Mouse (Mus musculus) intestine, postnatal 0 days (tissue): ENCODE results near the gene Htra3. TPM values are rescaled to one million over a fixed set of nuclear protein-coding genes. Genes with fewer than 3 reads are reported as not detected.
A peak's percentile ranks its signal among the peaks of the same experiment; 100 is the strongest.

Source experiments
- ATAC-seq: fragments of 200-750 bp; cut with Nextera tagmentation; 2 replicates; pipeline ENCODE4 v1.8.0; 2017; ENCODE audit warnings: mild to moderate bottlenecking, moderate TSS enrichment, moderate library complexity
- H3K27ac ChIP-seq: fragments of 300-500 bp; sonication (generic); 2 replicates; pipeline ENCODE4 v1.5.1; 2014; ENCODE audit warnings: mild to moderate bottlenecking, low read depth, low read length, moderate library complexity
- H3K27me3 ChIP-seq: fragments of 300-500 bp; sonication (generic); replicated peaks from 2 replicates; pipeline ENCODE4 v1.6.1; 2014; ENCODE audit warnings: low read length, mixed read lengths; ENCODE audit not compliant: control insufficient read depth, insufficient read depth
- H3K36me3 ChIP-seq: fragments of 300-500 bp; sonication (generic); 2 replicates; pipeline ENCODE4 v1.6.1; 2014; ENCODE audit warnings: mild to moderate bottlenecking, moderate library complexity; ENCODE audit not compliant: control insufficient read depth, insufficient read depth
- H3K4me1 ChIP-seq: fragments of 300-500 bp; sonication (generic); replicated peaks from 2 replicates; pipeline ENCODE4 v1.6.1; 2014; ENCODE audit warnings: antibody characterized with exemption, low read length, mixed read lengths; ENCODE audit not compliant: control insufficient read depth, insufficient read depth
- H3K4me2 ChIP-seq: fragments of 300-500 bp; sonication (generic); replicated peaks from 2 replicates; pipeline ENCODE4 v1.6.1; 2014; ENCODE audit warnings: low read depth, mild to moderate bottlenecking, moderate library complexity
- H3K4me3 ChIP-seq: fragments of 300-500 bp; sonication (generic); 2 replicates; pipeline ENCODE4 v1.5.1; 2014; ENCODE audit warnings: low read depth, low read length
- H3K9ac ChIP-seq: fragments of 300-500 bp; sonication (generic); 2 replicates; pipeline ENCODE4 v1.6.1; 2014; ENCODE audit warnings: mild to moderate bottlenecking, low read depth, low read length
- H3K9me3 ChIP-seq: fragments of 300-500 bp; sonication (generic); 2 replicates; pipeline ENCODE4 v1.6.1; 2016; ENCODE audit warnings: mixed run types; ENCODE audit not compliant: control insufficient read depth
- CTCF ChIP-seq: sonication (generic); IDR thresholded peaks from 2 replicates; pipeline ENCODE4 v1.5.1; 2016; ENCODE audit warnings: low read depth, mild to moderate bottlenecking, control low read depth, antibody characterized with exemption, moderate library complexity
- WGBS: fragments of 180-500 bp; shearing (Covaris S2); extraction: QIAGEN DNeasy Blood & Tissue Kit; methylation state at CpG from one replicate; pipeline ENCODE4 v1.1.7; 2014; 5-methylcytosine and 5-hydroxymethylcytosine counted together
- polyA plus RNA-seq: library from polyadenylated mRNA; unstranded; fragments of >200 nt; fragmentation: Nextera tagmentation; extraction: Ambion mirVana; gene quantifications from 2 replicates; pipeline ENCODE4 v1.2.1, GENCODE M21; 2015

Gene Htra3
- polyA plus RNA-seq, 1 experiment from 2014 or later, result 25.5 TPM

- ATAC-seq, result peak; percentile 46
- TF ChIP-seq CTCF, result peak; percentile 97
- Histone ChIP-seq H3K4me1 (peaks cover 6% of the 10 kb centered on the region), H3K4me3 (no peak overlapping the region), H3K9me3 (no peaks in the 10 kb centered on the region), H3K4me2 (no peak overlapping the region), H3K27ac (no peak overlapping the region), H3K36me3 (peaks cover 28% of the 10 kb centered on the region; the same call in 1 of the 2 replicates), H3K9ac (no peak overlapping the region), H3K27me3 (no peaks in the 10 kb centered on the region)
- WGBS, result 60% methylated on average over 13 of the region's 13 CpGs
Measured at GRCm38 (mm10) chr5:35713649-35714354, 34.2 kb upstream of the Htra3 start.

- 53% methylated on average over 5 of the region's 5 CpGs for WGBS
- Histone ChIP-seq H3K4me2 (no peak overlapping the region), H3K27ac (no peak overlapping the region), H3K9ac (no peak overlapping the region), H3K9me3 (no peaks in the 10 kb centered on the region), H3K27me3 (no peaks in the 10 kb centered on the region), H3K4me1 (no peaks in the 10 kb centered on the region), H3K4me3 (no peak overlapping the region), H3K36me3 (peaks cover 29% of the 10 kb centered on the region; the same call in 1 of the 2 replicates)
- no peak for ATAC-seq
- no peak for TF ChIP-seq CTCF
Measured at GRCm38 (mm10) chr5:35712517-35712916, 32.9 kb upstream of the Htra3 start.

GRCm38 (mm10) chr5:35710931-35711330 is 31.3 kb upstream of the Htra3 start:
- H3K9ac ChIP-seq, result no peak overlapping the region
- H3K4me2 ChIP-seq, result no peak overlapping the region
- no peaks in the 10 kb centered on the region for H3K9me3 ChIP-seq
- H3K4me3 ChIP-seq, result no peak overlapping the region
- no peaks in the 10 kb centered on the region for H3K27me3 ChIP-seq
- no peak overlapping the region for H3K27ac ChIP-seq
- 48% methylated on average over 3 of the region's 3 CpGs for WGBS
- no peak for TF ChIP-seq CTCF
- H3K36me3 ChIP-seq, result peaks cover 38% of the 10 kb centered on the region; the same call in 1 of the 2 replicates
- H3K4me1 ChIP-seq, result no peaks in the 10 kb centered on the region
- ATAC-seq, result no peak

GRCm38 (mm10) chr5:35710481-35710880 is 30.9 kb upstream of the Htra3 start:
- Histone ChIP-seq H3K27me3 (no peaks in the 10 kb centered on the region), H3K4me3 (no peak overlapping the region), H3K4me1 (no peaks in the 10 kb centered on the region), H3K4me2 (no peak overlapping the region), H3K27ac (no peak overlapping the region), H3K9me3 (no peaks in the 10 kb centered on the region), H3K9ac (no peak overlapping the region), H3K36me3 (peaks cover 38% of the 10 kb centered on the region; the same call in 1 of the 2 replicates)
- TF ChIP-seq CTCF, result no peak
- ATAC-seq, result no peak
- 28% methylated on average over 3 of the region's 3 CpGs for WGBS

- Histone ChIP-seq H3K9ac (no peak overlapping the region), H3K9me3 (no peaks in the 10 kb centered on the region), H3K4me2 (no peak overlapping the region), H3K36me3 (peaks cover 58% of the 10 kb centered on the region), H3K27ac (no peak overlapping the region), H3K27me3 (no peaks in the 10 kb centered on the region), H3K4me1 (no peaks in the 10 kb centered on the region), H3K4me3 (no peak overlapping the region)
- 92% methylated on average over 3 of the region's 3 CpGs for WGBS
- no peak for TF ChIP-seq CTCF
- ATAC-seq, result no peak
Measured at GRCm38 (mm10) chr5:35705411-35705810, 25.8 kb upstream of the Htra3 start.

GRCm38 (mm10) chr5:35703814-35704213 is 24.2 kb upstream of the Htra3 start:
- WGBS, result 94% methylated on average over 4 of the region's 4 CpGs
- no peak for TF ChIP-seq CTCF
- ATAC-seq, result no peak
- H3K4me3 ChIP-seq, result no peak overlapping the region
- H3K27ac ChIP-seq, result no peak overlapping the region
- H3K36me3 ChIP-seq, result peaks cover 69% of the 10 kb centered on the region
- no peaks in the 10 kb centered on the region for H3K9me3 ChIP-seq
- H3K4me1 ChIP-seq, result no peaks in the 10 kb centered on the region
- H3K4me2 ChIP-seq, result no peak overlapping the region
- no peaks in the 10 kb centered on the region for H3K27me3 ChIP-seq
- H3K9ac ChIP-seq, result no peak overlapping the region

GRCm38 (mm10) chr5:35703183-35703582 is 23.6 kb upstream of the Htra3 start:
- ATAC-seq, result no peak
- TF ChIP-seq CTCF, result no peak

More at GRCm38 (mm10) chr5:35703183-35703582, 23.6 kb upstream of the Htra3 start:
- Histone ChIP-seq H3K9ac (no peak overlapping the region), H3K4me2 (no peak overlapping the region), H3K4me3 (no peak overlapping the region), H3K27ac (no peak overlapping the region), H3K27me3 (no peaks in the 10 kb centered on the region), H3K4me1 (no peaks in the 10 kb centered on the region), H3K9me3 (no peaks in the 10 kb centered on the region), H3K36me3 (peaks cover 70% of the 10 kb centered on the region)
- WGBS, result 86% methylated on average over 8 of the region's 8 CpGs
